Mouse (Mus musculus) kidney, postnatal 25 days (tissue): ENCODE measurements at regions not wholly inside any gene's neighbourhood (a gene's known extent, or its start where the extent isn't known, plus 50 kb on each side); places are given as distances from the start of the nearest gene placed in this dataset.
"Not testable (repeated sequence)": the region's sequence is repeated elsewhere in the genome, so short reads cannot be mapped to it uniquely, and the experiment has no call there.

ENCODE experiments used
- DNase-seq, 2 experiments: peaks; one replicate each; pipeline ENCODE4 v3.0.0; 2021; ENCODE audit warnings: mixed read lengths in 2 of 2

DNA sequence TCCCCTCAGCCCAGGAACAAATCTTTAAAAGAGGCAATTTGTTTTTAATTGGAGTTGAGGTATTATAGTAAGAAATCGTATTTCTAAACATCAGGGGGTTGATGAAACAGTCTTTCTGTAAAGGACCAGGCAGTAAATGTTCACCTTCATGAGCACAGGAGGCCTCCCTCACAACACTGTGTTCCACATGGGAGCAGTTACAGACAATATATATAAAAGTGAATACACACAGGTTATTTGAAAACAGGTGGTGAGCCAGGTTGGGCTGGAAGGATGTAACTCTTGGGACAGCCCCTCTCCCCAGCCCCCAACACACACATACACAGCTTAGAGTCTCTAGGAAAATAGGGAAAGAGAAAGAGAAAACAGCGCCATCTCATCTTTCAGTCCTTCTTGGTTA lies 105.8 kb upstream of the Dyrk2 start:
- no peak for DNase-seq

GRCm38 (mm10) chr10:118973324-118973723 lies 103.3 kb upstream of the Dyrk2 start:
- DNase-seq = no peak

DNA sequence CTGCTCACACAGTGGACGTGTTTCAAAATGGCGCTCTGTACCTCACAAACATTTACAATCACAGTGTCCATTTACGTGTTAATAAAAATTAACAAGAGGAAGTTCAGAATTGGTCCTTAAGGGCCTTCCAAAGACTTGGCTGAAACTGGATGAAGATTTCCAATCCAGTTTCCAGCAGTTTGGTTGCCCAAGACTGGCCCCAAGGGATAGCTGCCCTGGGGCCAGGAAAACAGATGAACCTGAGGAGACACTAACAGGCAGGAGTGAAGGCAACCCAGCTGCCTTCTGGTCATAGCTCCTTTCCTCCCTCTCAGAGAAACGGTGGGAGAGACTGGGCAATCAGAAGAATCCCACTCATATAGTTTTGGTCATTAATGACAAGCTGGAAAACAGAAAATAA lies 102.6 kb upstream of the Dyrk2 start:
- DNase-seq = no peak

DNA sequence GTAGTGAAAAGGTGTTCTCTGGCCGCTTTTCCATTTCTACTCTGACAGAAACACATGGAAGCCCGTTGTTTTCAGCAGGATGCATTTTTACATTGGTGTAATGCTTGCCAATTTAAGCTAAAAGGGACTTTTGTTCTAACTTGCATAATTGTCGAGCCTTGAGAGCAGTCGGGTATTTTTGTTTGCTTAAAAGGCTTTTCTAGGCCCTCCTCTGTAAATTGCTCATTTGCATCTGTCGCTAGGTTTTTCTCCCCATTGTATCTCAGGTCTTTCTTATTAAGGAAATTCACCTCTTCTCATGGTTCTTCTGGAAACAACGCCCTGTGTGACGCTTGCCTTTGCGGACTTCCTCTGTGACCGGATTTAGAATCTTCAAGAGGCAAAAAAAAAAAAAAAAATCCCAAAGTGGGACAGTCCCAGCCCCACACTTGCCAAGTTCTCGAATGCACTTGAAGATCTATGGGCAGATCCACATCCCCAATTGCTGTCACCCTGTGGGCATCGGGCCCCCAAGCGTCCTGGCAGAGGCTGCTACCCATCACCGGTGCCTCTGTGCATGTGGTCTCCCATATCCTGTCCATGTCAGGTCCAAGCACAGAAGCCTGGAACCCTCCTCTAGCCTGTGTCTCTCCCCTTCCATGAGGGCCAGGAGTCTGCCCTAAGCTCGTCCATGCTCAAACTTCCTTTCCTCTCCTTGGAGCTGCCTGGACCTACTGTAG lies 100.6 kb upstream of the Dyrk2 start:
- DNase-seq = no peak

- no peak for DNase-seq
These were observed 91.7 kb upstream of the Dyrk2 start for GRCm38 (mm10) chr10:118961713-118962181.

DNA sequence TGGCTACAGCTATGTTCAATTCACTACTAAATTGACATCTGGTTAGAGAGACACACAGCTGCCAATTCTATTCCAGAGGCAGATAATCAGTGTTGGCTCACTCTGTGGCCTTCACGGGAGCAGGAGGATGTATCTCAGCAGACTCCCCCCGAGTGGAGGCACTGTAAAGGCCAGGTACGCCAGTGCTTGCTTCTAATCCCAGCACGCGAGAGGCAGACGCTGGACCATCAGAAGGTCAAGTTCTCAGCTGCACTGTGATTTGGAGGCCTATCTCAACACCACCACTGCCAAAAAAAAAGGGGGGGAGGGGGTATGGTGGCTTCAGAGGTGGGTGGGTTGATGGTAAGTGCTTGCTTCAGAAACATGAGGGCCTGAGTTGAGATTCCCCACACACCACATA lies 90.1 kb upstream of the Dyrk2 start:
- no peak for DNase-seq

DNA sequence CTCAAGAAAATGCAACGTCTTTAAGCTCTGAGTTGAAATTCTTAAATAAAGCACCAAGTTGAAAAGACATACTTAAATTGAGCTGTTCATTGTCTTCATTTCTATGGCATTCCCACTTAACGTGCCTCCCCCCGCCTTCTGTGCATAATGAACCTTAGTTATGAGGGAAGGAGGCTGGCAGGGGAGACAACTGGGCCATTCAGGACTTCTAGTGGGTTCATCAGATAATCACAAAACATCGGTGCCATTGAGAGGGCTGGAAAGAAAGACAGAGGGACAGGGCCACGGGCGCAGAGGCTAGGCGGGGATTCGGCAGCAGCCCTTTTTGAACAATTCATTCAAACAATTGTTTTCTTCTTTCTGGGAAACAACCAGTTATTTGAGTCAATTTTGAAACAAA lies 89.6 kb upstream of the Dyrk2 start:
- DNase-seq = no peak

- no peak for DNase-seq
These were observed 86.3 kb upstream of the Dyrk2 start for GRCm38 (mm10) chr10:118956352-118956751.

GRCm38 (mm10) chr10:118953440-118953839 lies 83.4 kb upstream of the Dyrk2 start:
- no peak for DNase-seq

- no peak for DNase-seq
These were observed 82.7 kb upstream of the Dyrk2 start for GRCm38 (mm10) chr10:118952756-118953155.

- peak; percentile 66 to 78 for DNase-seq
These were observed 77.7 kb upstream of the Dyrk2 start for GRCm38 (mm10) chr10:118947724-118948123.

- DNase-seq = no peak
These were observed 77.1 kb upstream of the Dyrk2 start for GRCm38 (mm10) chr10:118947016-118947674.

- DNase-seq = no peak
These were observed 57.3 kb upstream of the Dyrk2 start for GRCm38 (mm10) chr10:118927316-118927715.

GRCm38 (mm10) chr10:118923473-118924185 lies 53.6 kb upstream of the Dyrk2 start:
- no peak for DNase-seq

GRCm38 (mm10) chr10:118922120-118922519 lies 52.1 kb upstream of the Dyrk2 start:
- DNase-seq = not testable (repeated sequence)
